Mouse (Mus musculus) limb, embryonic 15.5 days (tissue): ENCODE data around the gene Lysmd4. TPM values are rescaled to one million over a fixed set of nuclear protein-coding genes. Genes with fewer than 3 reads are reported as not detected.
"Not testable (repeated sequence)": the region's sequence is repeated elsewhere in the genome, so short reads cannot be mapped to it uniquely, and the experiment has no call there.

Experiments used
- ATAC-seq: fragments of 200-750 bp; cut with Nextera tagmentation; 2 replicates; pipeline ENCODE4 v1.8.0; 2017; ENCODE audit warnings: low read depth, moderate TSS enrichment; ENCODE audit not compliant: insufficient number of reproducible peaks, low FRiP score, low TSS enrichment
- H3K27ac ChIP-seq: fragments of 300-500 bp; sonication (generic); 2 replicates; pipeline ENCODE4 v1.5.1; 2015; ENCODE audit warnings: moderate library complexity, mild to moderate bottlenecking, inconsistent platforms
- H3K27me3 ChIP-seq: fragments of 300-500 bp; sonication (generic); 2 replicates; pipeline ENCODE4 v1.6.1; 2015; ENCODE audit warnings: inconsistent platforms
- H3K36me3 ChIP-seq: fragments of 300-500 bp; sonication (generic); 2 replicates; pipeline ENCODE4 v1.6.1; 2015; ENCODE audit warnings: inconsistent platforms
- H3K4me1 ChIP-seq: fragments of 300-500 bp; sonication (generic); 2 replicates; pipeline ENCODE4 v1.6.1; 2015; ENCODE audit warnings: inconsistent platforms
- H3K4me2 ChIP-seq: fragments of 300-500 bp; sonication (generic); 2 replicates; pipeline ENCODE4 v1.6.1; 2015; ENCODE audit warnings: mild to moderate bottlenecking, inconsistent platforms
- H3K4me3 ChIP-seq: fragments of 300-500 bp; sonication (generic); 2 replicates; pipeline ENCODE4 v1.5.1; 2015; ENCODE audit warnings: mild to moderate bottlenecking, inconsistent platforms
- H3K9ac ChIP-seq: fragments of 300-500 bp; sonication (generic); 2 replicates; pipeline ENCODE4 v1.6.1; 2015; ENCODE audit warnings: inconsistent platforms
- H3K9me3 ChIP-seq: fragments of 300-500 bp; sonication (generic); 2 replicates; pipeline ENCODE4 v1.6.1; 2016; ENCODE audit warnings: inconsistent platforms
- WGBS: fragments of 180-500 bp; shearing (Covaris S2); methylation state at CpG from one replicate; pipeline ENCODE4 v1.1.7; 2015; 5-methylcytosine and 5-hydroxymethylcytosine counted together
- polyA plus RNA-seq: library from polyadenylated mRNA; unstranded; fragments of >200 nt; fragmentation: Nextera tagmentation; extraction: Ambion mirVana; gene quantifications from 2 replicates; pipeline ENCODE4 v1.2.1, GENCODE M21; 2015

The Lysmd4 gene
- polyA plus RNA-seq, 1 experiment from 2014 or later, result 16.3 TPM

GRCm38 (mm10) chr7:67234797-67235196, 12.5 kb downstream of the Lysmd4 start:
- H3K27ac ChIP-seq, result no peak overlapping the region
- H3K9ac ChIP-seq, result no peak overlapping the region
- ATAC-seq, result no peak
- H3K36me3 ChIP-seq, result peaks cover 48% of the 10 kb centered on the region
- no peaks in the 10 kb centered on the region for H3K9me3 ChIP-seq
- 79% methylated on average over 8 of the region's 8 CpGs for WGBS
- H3K4me1 ChIP-seq, result peaks cover 11% of the 10 kb centered on the region; the same call in 1 of the 2 replicates
- H3K27me3 ChIP-seq, result no peaks in the 10 kb centered on the region
- no peak overlapping the region for H3K4me2 ChIP-seq
- no peak overlapping the region for H3K4me3 ChIP-seq

- H3K4me1 ChIP-seq, result 0 out of 2 replicates have a peak, but pooled peaks cover 2% of the 10 kb centered on the region
- H3K27me3 ChIP-seq, result no peaks in the 10 kb centered on the region
- H3K36me3 ChIP-seq, result peaks cover 48% of the 10 kb centered on the region
- H3K4me3 ChIP-seq, result no peak overlapping the region
- no peaks in the 10 kb centered on the region for H3K9me3 ChIP-seq
- no peak overlapping the region for H3K4me2 ChIP-seq
- H3K9ac ChIP-seq, result no peak overlapping the region
- 88% methylated on average over 2 of the region's 2 CpGs for WGBS
- no peak for ATAC-seq
- H3K27ac ChIP-seq, result no peak overlapping the region
Observed at GRCm38 (mm10) chr7:67236351-67236750, 14.0 kb downstream of the Lysmd4 start.

- 85% methylated on average over 2 of the region's 2 CpGs for WGBS
- no peak overlapping the region for H3K4me3 ChIP-seq
- ATAC-seq, result no peak
- H3K9ac ChIP-seq, result no peak overlapping the region
- no peak overlapping the region for H3K4me2 ChIP-seq
- peaks cover 40% of the 10 kb centered on the region for H3K36me3 ChIP-seq
- H3K4me1 ChIP-seq, result 0 out of 2 replicates have a peak, but pooled peaks cover 2% of the 10 kb centered on the region
- no peaks in the 10 kb centered on the region for H3K27me3 ChIP-seq
- no peaks in the 10 kb centered on the region for H3K9me3 ChIP-seq
- H3K27ac ChIP-seq, result no peak overlapping the region
Observed at GRCm38 (mm10) chr7:67237752-67238151, 15.4 kb downstream of the Lysmd4 start.

- 0 out of 2 replicates have a peak, but pooled peaks cover 2% of the 10 kb centered on the region for H3K4me1 ChIP-seq
- H3K4me2 ChIP-seq, result no peak overlapping the region
- no peaks in the 10 kb centered on the region for H3K27me3 ChIP-seq
- no peak overlapping the region for H3K4me3 ChIP-seq
- no peak for ATAC-seq
- no peak overlapping the region for H3K27ac ChIP-seq
- 58% methylated on average over 3 of the region's 3 CpGs for WGBS
- peaks cover 15% of the 10 kb centered on the region; the same call in 1 of the 2 replicates for H3K36me3 ChIP-seq
- H3K9me3 ChIP-seq, result no peaks in the 10 kb centered on the region
- no peak overlapping the region for H3K9ac ChIP-seq
Observed at GRCm38 (mm10) chr7:67241969-67242368, 19.6 kb downstream of the Lysmd4 start.

- Histone ChIP-seq H3K4me1 (0 out of 2 replicates have a peak, but pooled peaks cover 2% of the 10 kb centered on the region), H3K27me3 (no peaks in the 10 kb centered on the region), H3K36me3 (peaks cover 19% of the 10 kb centered on the region), H3K9me3 (no peaks in the 10 kb centered on the region), H3K4me2 (no peak overlapping the region), H3K9ac (no peak overlapping the region), H3K4me3 (no peak overlapping the region), H3K27ac (no peak overlapping the region)
- WGBS, result 32% methylated on average over 2 of the region's 2 CpGs
- ATAC-seq, result no peak
Observed at GRCm38 (mm10) chr7:67243121-67243893, 21.0 kb downstream of the Lysmd4 start.

- no peaks in the 10 kb centered on the region for H3K27me3 ChIP-seq
- ATAC-seq, result no peak
- no peaks in the 10 kb centered on the region for H3K9me3 ChIP-seq
- H3K4me1 ChIP-seq, result 0 out of 2 replicates have a peak, but pooled peaks cover 2% of the 10 kb centered on the region
- no peak overlapping the region for H3K4me3 ChIP-seq
- H3K36me3 ChIP-seq, result peaks cover 15% of the 10 kb centered on the region
- WGBS, result 32% methylated on average over 4 of the region's 4 CpGs
- no peak overlapping the region for H3K4me2 ChIP-seq
- no peak overlapping the region for H3K27ac ChIP-seq
- no peak overlapping the region for H3K9ac ChIP-seq
Observed at GRCm38 (mm10) chr7:67243894-67244282, 21.5 kb downstream of the Lysmd4 start.

- Histone ChIP-seq H3K9me3 (no peaks in the 10 kb centered on the region), H3K4me3 (no peak overlapping the region), H3K36me3 (peaks cover 23% of the 10 kb centered on the region), H3K4me1 (no peaks in the 10 kb centered on the region), H3K27me3 (no peaks in the 10 kb centered on the region), H3K9ac (no peak overlapping the region), H3K27ac (no peak overlapping the region), H3K4me2 (no peak overlapping the region)
- WGBS, result 82% methylated on average over 1 of the region's 1 CpGs
- ATAC-seq, result no peak
Observed at GRCm38 (mm10) chr7:67245255-67245654, 22.9 kb downstream of the Lysmd4 start.

- no peak overlapping the region for H3K4me3 ChIP-seq
- H3K4me1 ChIP-seq, result no peaks in the 10 kb centered on the region
- peaks cover 25% of the 10 kb centered on the region for H3K36me3 ChIP-seq
- no peak for ATAC-seq
- H3K27me3 ChIP-seq, result no peaks in the 10 kb centered on the region
- H3K9ac ChIP-seq, result no peak overlapping the region
- H3K27ac ChIP-seq, result no peak overlapping the region
- no peak overlapping the region for H3K4me2 ChIP-seq
- 73% methylated on average over 2 of the region's 2 CpGs for WGBS
- H3K9me3 ChIP-seq, result no peaks in the 10 kb centered on the region
Observed at GRCm38 (mm10) chr7:67246067-67246466, 23.7 kb downstream of the Lysmd4 start.

- Histone ChIP-seq H3K4me2 (no peak overlapping the region), H3K9ac (no peak overlapping the region), H3K4me3 (no peak overlapping the region), H3K27ac (no peak overlapping the region), H3K4me1 (no peaks in the 10 kb centered on the region), H3K27me3 (no peaks in the 10 kb centered on the region), H3K9me3 (no peaks in the 10 kb centered on the region), H3K36me3 (peaks cover 32% of the 10 kb centered on the region)
- ATAC-seq, result no peak
- 74% methylated on average over 4 of the region's 4 CpGs for WGBS
Observed at GRCm38 (mm10) chr7:67259828-67260563, 37.7 kb downstream of the Lysmd4 start.

- H3K4me2 ChIP-seq, H3K4me1 ChIP-seq, H3K27ac ChIP-seq, ATAC-seq, H3K9ac ChIP-seq, H3K4me3 ChIP-seq, H3K9me3 ChIP-seq, H3K27me3 ChIP-seq: not testable (repeated sequence)
- 88% methylated on average over 4 of the region's 4 CpGs for WGBS
- H3K36me3 ChIP-seq, result peaks cover 12% of the 10 kb centered on the region
Observed at GRCm38 (mm10) chr7:67270447-67270846, 48.1 kb downstream of the Lysmd4 start.

- Histone ChIP-seq H3K4me3 (no peak overlapping the region), H3K27ac (no peak overlapping the region), H3K9ac (no peak overlapping the region), H3K27me3 (no peaks in the 10 kb centered on the region), H3K4me2 (no peak overlapping the region), H3K9me3 (no peaks in the 10 kb centered on the region), H3K36me3 (peaks cover 5% of the 10 kb centered on the region; the same call in 1 of the 2 replicates), H3K4me1 (no peaks in the 10 kb centered on the region)
- ATAC-seq, result no peak
- 94% methylated on average over 6 of the region's 6 CpGs for WGBS
Observed at GRCm38 (mm10) chr7:67283581-67283980, 61.2 kb downstream of the Lysmd4 start.

GRCm38 (mm10) chr7:67287456-67287855, 65.1 kb downstream of the Lysmd4 start:
- Histone ChIP-seq H3K4me3 (no peak overlapping the region), H3K9ac (no peak overlapping the region), H3K27ac (no peak overlapping the region), H3K4me2 (no peak overlapping the region), H3K4me1 (no peaks in the 10 kb centered on the region), H3K9me3 (no peaks in the 10 kb centered on the region), H3K27me3 (no peaks in the 10 kb centered on the region), H3K36me3 (no peaks in the 10 kb centered on the region)
- ATAC-seq, result no peak
- 57% methylated on average over 4 of the region's 4 CpGs for WGBS
